Mouse (Mus musculus): ENCODE measurements around the gene Pes1. TPM values are rescaled to one million over a fixed set of nuclear protein-coding genes. Genes with fewer than 3 reads are reported as not detected.

Pes1 gene
- polyA plus RNA-seq, 1 experiment from 2014 or later, result 55.2 TPM

GRCm38 (mm10) chr11:3930019-3930418 is 33.8 kb upstream of the Pes1 start:
- Histone ChIP-seq H3K4me1 (ENCODE audit: control insufficient read depth, insufficient read depth, low read length) (peaks cover 5% of the 10 kb centered on the region; the same call in 1 of the 2 replicates), H3K27ac (ENCODE audit: low read depth, low read length) (no peak overlapping the region), H3K4me3 (ENCODE audit: low read depth, low read length) (no peak overlapping the region), H3K9me3 (replicated peaks; ENCODE audit: control insufficient read depth, low read length) (no peaks in the 10 kb centered on the region), H3K4me2 (ENCODE audit: low read length) (no peak overlapping the region), H3K36me3 (ENCODE audit: control insufficient read depth, insufficient read depth, low read length) (no peaks in the 10 kb centered on the region), H3K27me3 (replicated peaks; ENCODE audit: control insufficient read depth, insufficient read depth, low read length) (no peaks in the 10 kb centered on the region), H3K9ac (ENCODE audit: low read length) (no peak overlapping the region)
- DNase-seq (ENCODE audit: low spot score) (no peak), ATAC-seq (no peak)
- WGBS, result 79% methylated on average over 4 of the region's 4 CpGs

- peak overlapping the region; percentile 38; the same call in 1 of the 2 replicates for H3K4me3 ChIP-seq (ENCODE audit: low read depth, low read length)
- H3K9me3 ChIP-seq (replicated peaks; ENCODE audit: control insufficient read depth, low read length), result no peaks in the 10 kb centered on the region
- H3K27ac ChIP-seq (ENCODE audit: low read depth, low read length), result no peak overlapping the region
- 22% methylated on average over 6 of the region's 6 CpGs for WGBS
- H3K4me1 ChIP-seq (ENCODE audit: control insufficient read depth, insufficient read depth, low read length), result peaks cover 5% of the 10 kb centered on the region; the same call in 1 of the 2 replicates
- H3K9ac ChIP-seq (ENCODE audit: low read length), result peak overlapping the region; percentile 57
- H3K27me3 ChIP-seq (replicated peaks; ENCODE audit: control insufficient read depth, insufficient read depth, low read length), result no peaks in the 10 kb centered on the region
- no peaks in the 10 kb centered on the region for H3K36me3 ChIP-seq (ENCODE audit: control insufficient read depth, insufficient read depth, low read length)
- no peak for ATAC-seq
- peak overlapping the region; percentile 63 for H3K4me2 ChIP-seq (ENCODE audit: low read length)
- DNase-seq (ENCODE audit: low spot score), result no peak
Observed at GRCm38 (mm10) chr11:3930931-3931330, 32.8 kb upstream of the Pes1 start.

GRCm38 (mm10) chr11:3931511-3932211 is 32.1 kb upstream of the Pes1 start, which contains the start of gene Tcn2:
Gene Tcn2 (minus strand): TSS chr11:3932159.
- under 1% methylated on average over 20 of the region's 26 CpGs for WGBS
- Histone ChIP-seq H3K36me3 (ENCODE audit: control insufficient read depth, insufficient read depth, low read length) (no peaks in the 10 kb centered on the region), H3K9ac (ENCODE audit: low read length) (peak within 1 kb of the TSS; percentile 57), H3K4me3 (ENCODE audit: low read depth, low read length) (peak within 1 kb of the TSS; percentile 38), H3K9me3 (replicated peaks; ENCODE audit: control insufficient read depth, low read length) (no peaks in the 10 kb centered on the region), H3K27me3 (replicated peaks; ENCODE audit: control insufficient read depth, insufficient read depth, low read length) (no peaks in the 10 kb centered on the region), H3K4me1 (ENCODE audit: control insufficient read depth, insufficient read depth, low read length) (peaks cover 5% of the 10 kb centered on the region; the same call in 1 of the 2 replicates), H3K27ac (ENCODE audit: low read depth, low read length) (no peak within 1 kb of the TSS), H3K4me2 (ENCODE audit: low read length) (peak within 1 kb of the TSS; percentile 63)
- ATAC-seq (peak; percentile 78), DNase-seq (ENCODE audit: low spot score) (peak; percentile 86)

- Histone ChIP-seq H3K4me2 (ENCODE audit: low read length) (no peak overlapping the region), H3K4me1 (ENCODE audit: control insufficient read depth, insufficient read depth, low read length) (peaks cover 5% of the 10 kb centered on the region; the same call in 1 of the 2 replicates), H3K4me3 (ENCODE audit: low read depth, low read length) (no peak overlapping the region), H3K9me3 (replicated peaks; ENCODE audit: control insufficient read depth, low read length) (no peaks in the 10 kb centered on the region), H3K27me3 (replicated peaks; ENCODE audit: control insufficient read depth, insufficient read depth, low read length) (no peaks in the 10 kb centered on the region), H3K9ac (ENCODE audit: low read length) (no peak overlapping the region), H3K36me3 (ENCODE audit: control insufficient read depth, insufficient read depth, low read length) (no peaks in the 10 kb centered on the region), H3K27ac (ENCODE audit: low read depth, low read length) (no peak overlapping the region)
- DNase-seq (ENCODE audit: low spot score), result no peak
- 91% methylated on average over 9 of the region's 9 CpGs for WGBS
- ATAC-seq, result no peak
Observed at GRCm38 (mm10) chr11:3933756-3934285, 30.0 kb upstream of the Pes1 start.

- H3K27ac ChIP-seq (ENCODE audit: low read depth, low read length), result no peak overlapping the region
- ATAC-seq, result no peak
- H3K4me1 ChIP-seq (ENCODE audit: control insufficient read depth, insufficient read depth, low read length), result peaks cover 5% of the 10 kb centered on the region; the same call in 1 of the 2 replicates
- no peak for DNase-seq (ENCODE audit: low spot score)
- H3K9me3 ChIP-seq (replicated peaks; ENCODE audit: control insufficient read depth, low read length), result no peaks in the 10 kb centered on the region
- no peak overlapping the region for H3K4me2 ChIP-seq (ENCODE audit: low read length)
- 72% methylated on average over 4 of the region's 4 CpGs for WGBS
- H3K9ac ChIP-seq (ENCODE audit: low read length), result no peak overlapping the region
- H3K36me3 ChIP-seq (ENCODE audit: control insufficient read depth, insufficient read depth, low read length), result no peaks in the 10 kb centered on the region
- no peaks in the 10 kb centered on the region for H3K27me3 ChIP-seq (replicated peaks; ENCODE audit: control insufficient read depth, insufficient read depth, low read length)
- H3K4me3 ChIP-seq (ENCODE audit: low read depth, low read length), result no peak overlapping the region
Observed at GRCm38 (mm10) chr11:3935135-3935534, 28.6 kb upstream of the Pes1 start.

GRCm38 (mm10) chr11:3936318-3936717 is 27.5 kb upstream of the Pes1 start:
- peak; percentile 59; the same call in 1 of the 2 replicates for ATAC-seq
- Histone ChIP-seq H3K9me3 (replicated peaks; ENCODE audit: control insufficient read depth, low read length) (no peaks in the 10 kb centered on the region), H3K4me2 (ENCODE audit: low read length) (no peak overlapping the region), H3K4me3 (ENCODE audit: low read depth, low read length) (no peak overlapping the region), H3K27me3 (replicated peaks; ENCODE audit: control insufficient read depth, insufficient read depth, low read length) (no peaks in the 10 kb centered on the region), H3K36me3 (ENCODE audit: control insufficient read depth, insufficient read depth, low read length) (no peaks in the 10 kb centered on the region), H3K4me1 (ENCODE audit: control insufficient read depth, insufficient read depth, low read length) (peaks cover 2% of the 10 kb centered on the region; the same call in 1 of the 2 replicates), H3K9ac (ENCODE audit: low read length) (no peak overlapping the region), H3K27ac (ENCODE audit: low read depth, low read length) (no peak overlapping the region)
- peak; percentile 83 for DNase-seq (ENCODE audit: low spot score)
- 64% methylated on average over 3 of the region's 3 CpGs for WGBS

GRCm38 (mm10) chr11:3937321-3937874 is 26.4 kb upstream of the Pes1 start:
- H3K27ac ChIP-seq (ENCODE audit: low read depth, low read length), result no peak overlapping the region
- H3K4me2 ChIP-seq (ENCODE audit: low read length), result no peak overlapping the region
- no peaks in the 10 kb centered on the region for H3K4me1 ChIP-seq (ENCODE audit: control insufficient read depth, insufficient read depth, low read length)
- H3K4me3 ChIP-seq (ENCODE audit: low read depth, low read length), result no peak overlapping the region
- ATAC-seq (no peak), DNase-seq (ENCODE audit: low spot score) (no peak)
- no peaks in the 10 kb centered on the region for H3K9me3 ChIP-seq (replicated peaks; ENCODE audit: control insufficient read depth, low read length)
- WGBS, result 83% methylated on average over 13 of the region's 13 CpGs
- no peak overlapping the region for H3K9ac ChIP-seq (ENCODE audit: low read length)
- no peaks in the 10 kb centered on the region for H3K27me3 ChIP-seq (replicated peaks; ENCODE audit: control insufficient read depth, insufficient read depth, low read length)
- no peaks in the 10 kb centered on the region for H3K36me3 ChIP-seq (ENCODE audit: control insufficient read depth, insufficient read depth, low read length)

- Histone ChIP-seq H3K4me2 (ENCODE audit: low read length) (no peak overlapping the region), H3K9me3 (replicated peaks; ENCODE audit: control insufficient read depth, low read length) (no peaks in the 10 kb centered on the region), H3K9ac (ENCODE audit: low read length) (no peak overlapping the region), H3K27ac (ENCODE audit: low read depth, low read length) (no peak overlapping the region), H3K4me1 (ENCODE audit: control insufficient read depth, insufficient read depth, low read length) (no peaks in the 10 kb centered on the region), H3K27me3 (replicated peaks; ENCODE audit: control insufficient read depth, insufficient read depth, low read length) (no peaks in the 10 kb centered on the region), H3K36me3 (ENCODE audit: control insufficient read depth, insufficient read depth, low read length) (no peaks in the 10 kb centered on the region), H3K4me3 (ENCODE audit: low read depth, low read length) (no peak overlapping the region)
- ATAC-seq (no peak), DNase-seq (ENCODE audit: low spot score) (no peak)
- WGBS, result 85% methylated on average over 7 of the region's 7 CpGs
Observed at GRCm38 (mm10) chr11:3941371-3941770, 22.4 kb upstream of the Pes1 start.

- H3K4me2 ChIP-seq (ENCODE audit: low read length), result no peak overlapping the region
- H3K9me3 ChIP-seq (replicated peaks; ENCODE audit: control insufficient read depth, low read length), result no peaks in the 10 kb centered on the region
- WGBS, result 9% methylated on average over 1 of the region's 1 CpGs
- H3K4me1 ChIP-seq (ENCODE audit: control insufficient read depth, insufficient read depth, low read length), result no peaks in the 10 kb centered on the region
- H3K27ac ChIP-seq (ENCODE audit: low read depth, low read length), result no peak overlapping the region
- DNase-seq (ENCODE audit: low spot score) (no peak), ATAC-seq (no peak)
- no peaks in the 10 kb centered on the region for H3K27me3 ChIP-seq (replicated peaks; ENCODE audit: control insufficient read depth, insufficient read depth, low read length)
- H3K4me3 ChIP-seq (ENCODE audit: low read depth, low read length), result no peak overlapping the region
- no peak overlapping the region for H3K9ac ChIP-seq (ENCODE audit: low read length)
- no peaks in the 10 kb centered on the region for H3K36me3 ChIP-seq (ENCODE audit: control insufficient read depth, insufficient read depth, low read length)
Observed at GRCm38 (mm10) chr11:3946386-3946785, 17.4 kb upstream of the Pes1 start.
